Mouse (Mus musculus): ENCODE data around the gene Tmem253. TPM values are rescaled to one million over a fixed set of nuclear protein-coding genes. Genes with fewer than 3 reads are reported as not detected.

The Tmem253 gene
- 0.64 and 0.71 TPM in 2 replicates for total RNA-seq (2012; rRNA removed)
- not detected in 2 replicates for total RNA-seq (2014; rRNA removed)
- 1.9 and 2.6 TPM in 2 replicates for polyA plus RNA-seq (2012; ENCODE audit: insufficient read length, low read depth)

- H3K79me2 ChIP-seq (replicated peaks; ENCODE audit: control insufficient read depth, extremely low read depth, insufficient read depth, poor library complexity, severe bottlenecking) = no peaks in the 10 kb centered on the region; the same call in 1 of the 2 replicates
- peaks cover 14 to 47% of the 10 kb centered on the region in 2 experiments for H3K4me1 ChIP-seq (ENCODE audit: control insufficient read depth in 1 of 2, insufficient read depth in 2 of 2)
- TF ChIP-seq ZNF384 (IDR thresholded peaks at IDR 0.05; ENCODE audit: low read depth, low read length) = no peak
- TF ChIP-seq ELF1 (IDR thresholded peaks at IDR 0.05; ENCODE audit: low read depth, low read length) = no peak
- TF ChIP-seq ZKSCAN1 (IDR thresholded peaks at IDR 0.05; ENCODE audit: borderline replicate concordance, low read depth, low read length) = no peak
- no peak for TF ChIP-seq ETS1 (conservative IDR thresholded peaks at IDR 0.05; ENCODE audit: low read depth, low read length)
- TF ChIP-seq NELFE (IDR thresholded peaks at IDR 0.05; ENCODE audit: low read depth, low read length) = no peak
- TF ChIP-seq MAFK (IDR thresholded peaks at IDR 0.05; ENCODE audit: insufficient replicate concordance, low read length) = no peak
- no peak for TF ChIP-seq MXI1 (IDR thresholded peaks at IDR 0.05; ENCODE audit: low read depth, low read length)
- no peak for TF ChIP-seq BHLHE40 (IDR thresholded peaks at IDR 0.05; ENCODE audit: low read depth, low read length)
- TF ChIP-seq KAT2A (IDR thresholded peaks at IDR 0.05; ENCODE audit: insufficient replicate concordance, low read length) = no peak
- no peak for TF ChIP-seq JUN (IDR thresholded peaks at IDR 0.05; ENCODE audit: insufficient read depth, low read depth, low read length)
- TF ChIP-seq ZC3H11A (IDR thresholded peaks at IDR 0.05; ENCODE audit: low read depth, low read length) = no peak
- no peak for TF ChIP-seq ZMIZ1 (IDR thresholded peaks at IDR 0.05; ENCODE audit: low read depth, low read length)
- TF ChIP-seq RAD21 (IDR thresholded peaks at IDR 0.05; ENCODE audit: low read depth, low read length) = no peak
- TF ChIP-seq PAX5 (IDR thresholded peaks at IDR 0.05; ENCODE audit: low read length) = no peak
- TF ChIP-seq POLR2AphosphoS2 (IDR thresholded peaks at IDR 0.05; ENCODE audit: low read depth, low read length) = no peak
- TF ChIP-seq GABPA (IDR thresholded peaks at IDR 0.05; ENCODE audit: insufficient replicate concordance, low read depth, low read length) = no peak
- no peak for TF ChIP-seq E2F4 (IDR thresholded peaks at IDR 0.05; ENCODE audit: insufficient replicate concordance, low read depth, low read length)
Measured at GRCm38 (mm10) chr14:52015445-52016100, at the start of gene Tmem253. Tmem253 (plus strand) TSS chr14:52015658.

GRCm38 (mm10) chr14:51967400-51967799 is 48.1 kb upstream of the Tmem253 start:
- Histone ChIP-seq H3K27me3 (replicated peaks) (no peaks in the 10 kb centered on the region), H3K4me3 (replicated peaks in 1 of 3; ENCODE audit: low read depth in 2 of 3, low read length in 2 of 3, poor library complexity in 1 of 3) (no peak overlapping the region), H3K9ac (ENCODE audit: insufficient read depth, low read depth) (no peak overlapping the region), H3K27ac (ENCODE audit: insufficient read depth, low read depth) (no peak overlapping the region), H3K4me1 (ENCODE audit: control insufficient read depth in 1 of 2, insufficient read depth in 2 of 2) (0 out of 4 replicates have a peak, but pooled peaks cover 0 to 5% of the 10 kb centered on the region in 2 experiments), H3K9me3 (replicated peaks; ENCODE audit: low read length) (no peaks in the 10 kb centered on the region), H3K79me2 (replicated peaks; ENCODE audit: control insufficient read depth, extremely low read depth, insufficient read depth, poor library complexity, severe bottlenecking) (no peaks in the 10 kb centered on the region), H3K36me3 (replicated peaks in 1 of 2; ENCODE audit: control insufficient read depth in 1 of 2, insufficient read depth in 1 of 2, low read length in 1 of 2) (no peaks in the 10 kb centered on the region), H3K4me2 (ENCODE audit: insufficient read depth, low read depth, poor library complexity, severe bottlenecking) (no peak overlapping the region)
- TF ChIP-seq ETS1 (conservative IDR thresholded peaks at IDR 0.05; ENCODE audit: low read depth, low read length) = no peak
- TF ChIP-seq SIN3A (IDR thresholded peaks at IDR 0.05; ENCODE audit: low read length) = no peak
- no peak for TF ChIP-seq KAT2A (IDR thresholded peaks at IDR 0.05; ENCODE audit: insufficient replicate concordance, low read length)
- no peak for TF ChIP-seq MAZ (IDR thresholded peaks at IDR 0.05; ENCODE audit: low read depth, low read length)
- no peak for TF ChIP-seq ZMIZ1 (IDR thresholded peaks at IDR 0.05; ENCODE audit: low read depth, low read length)
- no peak for TF ChIP-seq GABPA (IDR thresholded peaks at IDR 0.05; ENCODE audit: insufficient replicate concordance, low read depth, low read length)
- no peak for TF ChIP-seq POLR2A (IDR thresholded peaks at IDR 0.05; ENCODE audit: low read depth, low read length)
- no peak for TF ChIP-seq POLR2AphosphoS2 (IDR thresholded peaks at IDR 0.05; ENCODE audit: low read depth, low read length)
- no peak for TF ChIP-seq PAX5 (IDR thresholded peaks at IDR 0.05; ENCODE audit: low read length)
- TF ChIP-seq UBTF (IDR thresholded peaks at IDR 0.05; ENCODE audit: low read depth, low read length) = no peak
- no peak for TF ChIP-seq BHLHE40 (IDR thresholded peaks at IDR 0.05; ENCODE audit: low read depth, low read length)
- in situ Hi-C loops (cut with MboI; ENCODE audit: low pct_ligation_motif_present, low pct_unique_long_range_greater_than_20kb, low sequenced_read_pairs) (no loop called here), dilution Hi-C loops (cut with MboI; ENCODE audit: extremely low pct_ligation_motif_present, extremely low pct_unique_long_range_greater_than_20kb, low sequenced_read_pairs) (no loop called here)
- DNase-seq (ENCODE audit: extremely low read depth) = no peak

More at GRCm38 (mm10) chr14:52015445-52016100, at the start of gene Tmem253:
- Histone ChIP-seq H3K9ac (ENCODE audit: insufficient read depth, low read depth) (peak within 1 kb of the TSS; percentile 96), H3K4me2 (ENCODE audit: insufficient read depth, low read depth, poor library complexity, severe bottlenecking) (peak within 1 kb of the TSS; percentile 85), H3K4me3 (replicated peaks in 1 of 3; ENCODE audit: low read depth in 2 of 3, low read length in 2 of 3, poor library complexity in 1 of 3) (peak within 1 kb of the TSS; percentile 60 to 89 (median 79)), H3K27ac (ENCODE audit: insufficient read depth, low read depth) (no peak within 1 kb of the TSS), H3K9me3 (replicated peaks; ENCODE audit: low read length) (no peaks in the 10 kb centered on the region), H3K27me3 (replicated peaks) (no peaks in the 10 kb centered on the region), H3K36me3 (replicated peaks in 1 of 2; ENCODE audit: control insufficient read depth in 1 of 2, insufficient read depth in 1 of 2, low read length in 1 of 2) (peaks cover 0 to 17% of the 10 kb centered on the region in 2 experiments)
- dilution Hi-C loops (cut with MboI; ENCODE audit: extremely low pct_ligation_motif_present, extremely low pct_unique_long_range_greater_than_20kb, low sequenced_read_pairs) (no loop called here), in situ Hi-C loops (cut with MboI; ENCODE audit: low pct_ligation_motif_present, low pct_unique_long_range_greater_than_20kb, low sequenced_read_pairs) (no loop called here)
- no peak for DNase-seq (ENCODE audit: extremely low read depth)

Measured in CH12.LX (cell line).